Mouse (Mus musculus): ENCODE results near the gene Mcrip2. TPM values are rescaled to one million over a fixed set of nuclear protein-coding genes. Genes with fewer than 3 reads are reported as not detected.
A peak's percentile ranks its signal among the peaks of the same experiment; 100 is the strongest.
"Not testable (repeated sequence)": the region's sequence is repeated elsewhere in the genome, so short reads cannot be mapped to it uniquely, and the experiment has no call there.

The Mcrip2 gene
- polyA plus RNA-seq, 1 experiment: 84.8 TPM

DNA sequence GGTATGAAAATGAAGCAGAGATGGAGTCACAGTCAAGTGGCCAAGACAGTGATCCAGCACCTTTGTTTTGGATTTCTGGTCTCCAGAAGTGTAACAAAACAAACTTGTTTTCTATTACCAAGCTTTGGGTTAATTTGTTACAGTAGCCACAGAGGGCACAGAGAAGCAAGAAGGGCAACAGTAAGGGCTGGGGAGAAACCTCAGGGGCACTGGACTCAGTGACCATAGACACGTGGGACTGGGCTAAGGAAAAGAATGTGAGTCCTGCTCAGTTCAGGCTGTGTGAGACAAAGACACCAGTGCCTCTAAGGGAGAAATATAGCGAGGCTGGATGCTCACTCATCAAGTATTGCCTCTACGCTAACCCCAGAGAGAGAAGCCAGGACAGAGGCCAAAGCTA is 4.1 kb upstream of the Mcrip2 start:
- no peak for TF ChIP-seq CTCF (IDR thresholded peaks at IDR 0.05; ENCODE audit: extremely low read depth, insufficient read length, insufficient replicate concordance, low read depth, low read length)
- no peak for TF ChIP-seq POLR2A (IDR thresholded peaks at IDR 0.05; ENCODE audit: low read depth, low read length)
- 93% methylated on average over 3 of the region's 3 CpGs for WGBS
- Histone ChIP-seq H3K4me1 (ENCODE audit: control insufficient read depth, insufficient read depth, insufficient read length, low read length) (peaks cover 15% of the 10 kb centered on the region), H3K4me3 (ENCODE audit: low read depth, low read length) (no peak overlapping the region), H3K27me3 (ENCODE audit: control insufficient read depth, insufficient read depth, low read length) (no peaks in the 10 kb centered on the region), H3K27ac (ENCODE audit: insufficient read depth, low read depth, low read length) (no peak overlapping the region), H3K36me3 (ENCODE audit: control insufficient read depth, insufficient read depth, low read length) (peaks cover under 1% of the 10 kb centered on the region; the same call in 1 of the 2 replicates)

DNA sequence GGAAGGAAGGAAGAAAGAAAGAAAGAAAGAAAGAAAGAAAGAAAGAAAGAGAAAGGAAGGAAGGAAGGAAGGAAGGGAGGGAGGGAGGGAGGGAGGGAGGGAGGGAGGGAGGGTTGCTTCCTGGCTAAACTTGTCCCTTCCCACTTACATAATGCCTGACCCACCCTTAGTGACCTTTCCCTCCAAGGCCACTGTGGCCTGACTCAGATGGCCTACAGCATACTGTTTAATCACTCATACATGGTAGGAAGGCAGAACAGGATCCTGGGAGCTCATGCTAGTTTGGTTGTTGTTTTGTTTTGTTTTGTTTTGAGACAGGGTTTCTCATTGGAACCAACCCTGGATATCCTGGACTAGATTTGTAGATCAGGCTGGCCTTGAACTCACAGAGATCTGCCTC is 3.0 kb upstream of the Mcrip2 start:
- H3K4me1 ChIP-seq (ENCODE audit: control insufficient read depth, insufficient read depth, insufficient read length, low read length): peaks cover 18% of the 10 kb centered on the region
- not testable (repeated sequence) for H3K4me3 ChIP-seq (ENCODE audit: low read depth, low read length); H3K27ac ChIP-seq (ENCODE audit: insufficient read depth, low read depth, low read length); H3K36me3 ChIP-seq (ENCODE audit: control insufficient read depth, insufficient read depth, low read length); H3K27me3 ChIP-seq (ENCODE audit: control insufficient read depth, insufficient read depth, low read length)

DNA sequence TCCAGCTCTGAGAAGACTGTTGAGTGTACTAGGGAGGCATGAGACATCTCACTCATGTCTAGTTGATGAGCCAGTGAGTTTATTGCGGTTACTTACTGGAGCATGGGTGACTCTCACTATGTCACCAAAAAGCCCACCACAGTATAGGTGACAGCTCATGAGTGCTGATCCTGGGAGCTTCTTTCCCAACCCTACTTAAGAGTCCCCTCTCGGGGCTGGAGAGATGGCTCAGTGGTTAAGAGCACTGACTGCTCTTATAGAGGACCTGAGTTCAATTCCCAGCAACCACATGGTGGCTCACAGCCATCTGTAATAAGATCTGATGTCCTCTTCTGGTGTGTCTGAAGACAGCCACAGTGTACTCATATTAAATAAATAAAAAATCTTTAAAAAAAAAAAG is 1.4 kb upstream of the Mcrip2 start:
- no peaks in the 10 kb centered on the region for H3K27me3 ChIP-seq (ENCODE audit: control insufficient read depth, insufficient read depth, low read length)
- TF ChIP-seq POLR2A (IDR thresholded peaks at IDR 0.05; ENCODE audit: low read depth, low read length): no peak
- H3K27ac ChIP-seq (ENCODE audit: insufficient read depth, low read depth, low read length): no peak overlapping the region

DNA sequence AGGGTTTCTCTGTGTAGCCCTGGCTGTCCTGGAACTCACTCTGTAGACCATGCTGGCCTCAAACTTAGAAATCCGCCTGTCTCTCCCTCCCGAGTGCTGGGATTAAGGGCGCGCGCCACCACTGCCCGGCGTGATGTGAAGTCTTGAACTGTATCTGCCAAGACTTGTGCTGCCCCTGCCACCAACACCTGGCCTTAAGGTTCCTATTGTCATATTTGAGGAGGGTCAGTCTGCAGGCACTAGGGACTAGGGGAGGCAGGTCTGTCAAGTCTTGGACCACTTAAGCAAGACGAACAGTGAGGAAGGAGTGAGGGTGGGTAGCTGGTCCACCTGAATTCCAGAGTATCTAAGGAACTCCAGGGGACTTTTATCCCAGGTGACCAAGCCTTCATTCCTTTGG is 934 bp upstream of the Mcrip2 start:
- H3K27ac ChIP-seq (ENCODE audit: insufficient read depth, low read depth, low read length): no peak overlapping the region
- H3K36me3 ChIP-seq (ENCODE audit: control insufficient read depth, insufficient read depth, low read length): no peaks in the 10 kb centered on the region
- 86% methylated on average over 8 of the region's 8 CpGs for whole genome bisulfite sequencing
- H3K4me3 ChIP-seq (ENCODE audit: low read depth, low read length): no peak overlapping the region
- TF ChIP-seq CTCF (IDR thresholded peaks at IDR 0.05; ENCODE audit: extremely low read depth, insufficient read length, insufficient replicate concordance, low read depth, low read length) (no peak), POLR2A (IDR thresholded peaks at IDR 0.05; ENCODE audit: low read depth, low read length) (no peak)
- peaks cover 25% of the 10 kb centered on the region for H3K4me1 ChIP-seq (ENCODE audit: control insufficient read depth, insufficient read depth, insufficient read length, low read length)
- no peaks in the 10 kb centered on the region for H3K27me3 ChIP-seq (ENCODE audit: control insufficient read depth, insufficient read depth, low read length)

More for the DNA sequence above, 1.4 kb upstream of the Mcrip2 start:
- Histone ChIP-seq H3K4me1 (ENCODE audit: control insufficient read depth, insufficient read depth, insufficient read length, low read length) (peaks cover 20% of the 10 kb centered on the region), H3K36me3 (ENCODE audit: control insufficient read depth, insufficient read depth, low read length) (no peaks in the 10 kb centered on the region), H3K4me3 (ENCODE audit: low read depth, low read length) (no peak overlapping the region)
- 90% methylated on average over 2 of the region's 2 CpGs for WGBS

DNA sequence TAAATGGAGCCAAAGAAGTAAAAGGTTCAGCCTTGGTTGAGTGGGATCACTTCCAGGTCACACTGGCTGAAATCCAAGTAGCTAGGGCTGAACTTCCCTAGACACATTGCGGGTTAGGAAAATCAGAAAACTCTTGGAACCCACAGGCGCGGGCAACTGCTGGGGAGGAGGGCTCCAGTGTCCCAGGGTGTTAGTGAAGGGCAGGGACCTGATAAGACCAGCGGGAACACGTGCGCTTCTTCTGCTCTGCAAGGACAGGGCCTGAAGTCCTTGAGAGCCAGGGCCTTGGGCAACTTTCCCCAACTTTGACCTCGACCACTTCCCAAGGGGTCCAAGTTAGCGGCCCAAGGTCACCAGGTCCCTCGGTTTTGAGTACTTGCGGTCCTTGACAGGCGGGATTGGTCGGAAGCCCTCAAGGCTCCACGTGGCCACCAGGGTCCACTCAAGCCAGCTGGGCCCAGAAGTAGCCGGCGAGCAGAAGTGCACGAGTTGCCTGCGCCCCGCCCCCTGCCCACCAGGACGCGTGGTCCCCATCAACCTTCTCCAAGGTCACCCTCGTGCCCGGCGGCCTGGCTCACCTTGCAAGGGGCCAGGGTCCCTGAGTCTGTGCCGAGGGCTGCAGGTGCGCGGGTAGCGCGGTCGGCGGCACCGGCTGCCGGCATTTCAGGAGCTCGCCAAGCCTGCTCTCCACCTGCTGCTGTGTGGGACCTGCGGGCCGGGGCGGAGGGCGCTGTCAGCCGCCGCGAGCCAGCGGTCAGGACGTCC is 546 bp downstream of the Mcrip2 start:
- WGBS: 1% methylated on average over 42 of the region's 42 CpGs
- no peak for TF ChIP-seq POLR2A (IDR thresholded peaks at IDR 0.05; ENCODE audit: low read depth, low read length)
- TF ChIP-seq CTCF (IDR thresholded peaks at IDR 0.05; ENCODE audit: extremely low read depth, insufficient read length, insufficient replicate concordance, low read depth, low read length): no peak
- no peaks in the 10 kb centered on the region for H3K27me3 ChIP-seq (ENCODE audit: control insufficient read depth, insufficient read depth, low read length)
- H3K27ac ChIP-seq (ENCODE audit: insufficient read depth, low read depth, low read length): peak overlapping the region; percentile 64
- peak overlapping the region; percentile 90 for H3K4me3 ChIP-seq (ENCODE audit: low read depth, low read length)
- H3K36me3 ChIP-seq (ENCODE audit: control insufficient read depth, insufficient read depth, low read length): no peaks in the 10 kb centered on the region
- peaks cover 34% of the 10 kb centered on the region for H3K4me1 ChIP-seq (ENCODE audit: control insufficient read depth, insufficient read depth, insufficient read length, low read length)

DNA sequence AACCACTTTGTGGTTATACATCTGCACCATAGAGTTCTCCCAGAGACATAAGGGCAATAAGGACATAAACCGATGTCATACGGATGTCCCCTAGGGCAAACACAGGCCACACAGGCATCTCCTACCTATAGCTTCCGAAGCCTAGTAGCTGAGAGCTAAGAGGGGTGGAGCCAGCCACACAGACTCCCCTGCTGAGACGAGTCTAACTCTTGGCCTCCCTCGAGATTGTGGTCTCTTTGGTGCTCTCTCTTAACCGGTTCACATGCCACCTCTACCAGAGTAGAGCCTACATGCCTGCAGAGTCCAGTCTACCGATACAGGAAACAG is 1.1 kb downstream of the Mcrip2 start:
- Histone ChIP-seq H3K27me3 (ENCODE audit: control insufficient read depth, insufficient read depth, low read length) (no peaks in the 10 kb centered on the region), H3K4me1 (ENCODE audit: control insufficient read depth, insufficient read depth, insufficient read length, low read length) (peaks cover 34% of the 10 kb centered on the region), H3K4me3 (ENCODE audit: low read depth, low read length) (peak overlapping the region; percentile 90), H3K36me3 (ENCODE audit: control insufficient read depth, insufficient read depth, low read length) (no peaks in the 10 kb centered on the region), H3K27ac (ENCODE audit: insufficient read depth, low read depth, low read length) (peak overlapping the region; percentile 64)
- TF ChIP-seq POLR2A (IDR thresholded peaks at IDR 0.05; ENCODE audit: low read depth, low read length): no peak
- TF ChIP-seq CTCF (IDR thresholded peaks at IDR 0.05; ENCODE audit: extremely low read depth, insufficient read length, insufficient replicate concordance, low read depth, low read length): no peak
- 7% methylated on average over 7 of the region's 7 CpGs for WGBS

DNA sequence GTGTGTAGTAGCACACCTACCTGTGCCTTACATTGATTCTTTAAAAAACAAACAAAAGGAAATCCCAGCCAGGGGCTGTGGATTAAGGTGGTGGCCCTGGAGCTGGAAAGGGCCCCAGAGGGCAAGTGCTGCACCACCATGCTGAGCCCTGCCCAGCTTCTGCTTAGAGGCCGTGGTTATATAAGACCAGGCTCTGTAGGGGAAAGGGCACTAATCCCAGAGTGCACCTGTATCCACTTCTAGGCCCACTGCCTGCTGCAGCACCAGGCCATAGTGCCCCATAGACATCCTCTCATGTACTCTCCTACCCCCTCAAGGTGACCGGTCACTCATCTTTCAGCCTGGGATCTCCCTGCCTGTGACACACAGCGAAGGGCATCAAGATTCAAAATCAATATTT is 2.4 kb downstream of the Mcrip2 start:
- 74% methylated on average over 3 of the region's 3 CpGs for WGBS
- Histone ChIP-seq H3K27ac (ENCODE audit: insufficient read depth, low read depth, low read length) (no peak overlapping the region), H3K27me3 (ENCODE audit: control insufficient read depth, insufficient read depth, low read length) (no peaks in the 10 kb centered on the region), H3K4me1 (ENCODE audit: control insufficient read depth, insufficient read depth, insufficient read length, low read length) (peaks cover 39% of the 10 kb centered on the region), H3K36me3 (ENCODE audit: control insufficient read depth, insufficient read depth, low read length) (no peaks in the 10 kb centered on the region), H3K4me3 (ENCODE audit: low read depth, low read length) (no peak overlapping the region)
- TF ChIP-seq POLR2A (IDR thresholded peaks at IDR 0.05; ENCODE audit: low read depth, low read length) (no peak), CTCF (IDR thresholded peaks at IDR 0.05; ENCODE audit: extremely low read depth, insufficient read length, insufficient replicate concordance, low read depth, low read length) (no peak)

DNA sequence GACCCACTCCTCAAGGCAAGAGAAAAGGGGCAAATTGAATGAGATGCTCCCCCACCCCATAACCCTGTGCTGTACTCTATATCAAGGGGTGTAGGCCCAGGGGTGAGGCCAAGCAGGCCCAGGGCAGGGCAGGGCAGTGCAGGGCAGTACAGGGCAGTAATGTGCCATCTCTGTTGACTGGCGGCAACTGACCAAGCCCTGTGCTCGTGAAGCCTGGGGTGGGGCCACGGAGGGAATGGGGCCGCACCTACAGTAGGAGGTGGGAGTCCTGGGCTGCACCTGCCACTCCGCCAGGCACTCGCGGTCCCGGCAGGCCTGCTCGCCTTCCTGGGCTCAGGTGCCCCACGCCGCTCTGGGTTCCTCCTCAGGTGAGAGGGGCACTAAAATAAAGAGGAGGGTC is 3.3 kb downstream of the Mcrip2 start:
- no peak for TF ChIP-seq CTCF (IDR thresholded peaks at IDR 0.05; ENCODE audit: extremely low read depth, insufficient read length, insufficient replicate concordance, low read depth, low read length)
- TF ChIP-seq POLR2A (IDR thresholded peaks at IDR 0.05; ENCODE audit: low read depth, low read length): peak; percentile 26; the same call in 1 of the 2 replicates
- WGBS: 43% methylated on average over 11 of the region's 11 CpGs
- H3K36me3 ChIP-seq (ENCODE audit: control insufficient read depth, insufficient read depth, low read length): no peaks in the 10 kb centered on the region
- H3K27ac ChIP-seq (ENCODE audit: insufficient read depth, low read depth, low read length): peak overlapping the region; percentile 44; the same call in 1 of the 2 replicates
- no peaks in the 10 kb centered on the region for H3K27me3 ChIP-seq (ENCODE audit: control insufficient read depth, insufficient read depth, low read length)
- H3K4me1 ChIP-seq (ENCODE audit: control insufficient read depth, insufficient read depth, insufficient read length, low read length): peaks cover 45% of the 10 kb centered on the region
- peak overlapping the region; percentile 39 for H3K4me3 ChIP-seq (ENCODE audit: low read depth, low read length)

All from small intestine, adult 2 months (tissue).